Mouse (Mus musculus): ENCODE measurements around the gene Whrn.

- TF ChIP-seq CTCF (IDR thresholded peaks at IDR 0.05; ENCODE audit: control insufficient read depth, insufficient read depth, low read length) (no peak), POLR2A (IDR thresholded peaks at IDR 0.05; ENCODE audit: borderline replicate concordance, control insufficient read depth, low read depth, low read length) (peak; percentile 40; the same call in 1 of the 2 replicates)
These were observed 91.6 kb downstream of the Whrn start for GRCm38 (mm10) chr4:63404205-63404604.
